Mouse (Mus musculus) adipose tissue, adult 10 weeks (tissue): Measurements from ENCODE around the gene Ogfod1. TPM values are rescaled to one million over a fixed set of nuclear protein-coding genes. Genes with fewer than 3 reads are reported as not detected.

Experiments
- polyA plus RNA-seq: library from polyadenylated mRNA; stranded (reverse); fragments of 350-450 nt; fragmentation: Illumina TruSeq; extraction: RNeasy Lipid Tissue Mini Kit (QIAGEN cat#74804); gene quantifications from one replicate; pipeline ENCODE4 v1.2.3, GENCODE M21; 2014; ENCODE audit warnings: low read depth, low replicate concordance

The Ogfod1 gene
- 15.9 TPM for polyA plus RNA-seq

DNA sequence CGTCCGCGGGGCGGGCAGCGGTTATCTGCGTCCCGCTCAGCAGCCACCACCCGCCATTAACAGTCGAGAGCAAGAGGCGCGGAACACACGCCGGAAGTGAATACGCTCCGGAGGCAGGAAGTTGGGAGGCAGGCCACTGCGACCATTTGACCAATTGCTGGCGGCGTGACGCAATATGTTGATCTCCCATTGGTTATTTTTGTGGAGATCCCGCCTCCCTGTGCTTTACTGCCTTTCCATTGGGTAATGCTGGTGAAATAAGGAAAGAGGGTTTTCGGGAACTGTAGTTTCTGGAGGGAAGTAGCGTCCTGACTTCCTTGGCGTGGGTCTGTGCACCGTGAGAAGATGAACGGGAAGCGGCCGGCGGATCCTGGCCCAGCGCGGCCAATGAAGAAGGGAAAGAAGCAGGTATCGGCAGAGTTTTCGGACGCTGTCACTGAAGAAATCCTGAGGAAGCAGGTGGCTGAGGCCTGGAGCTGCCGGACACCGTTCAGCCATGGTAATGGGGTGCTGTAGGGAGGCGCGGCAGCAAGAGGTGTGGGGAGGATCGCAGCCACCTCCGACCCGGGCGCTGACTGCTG is at the start of gene Ogfod1, which contains the start of gene Nudt21:
Gene Ogfod1, plus strand, starts transcription at position 255 of the 581 bp plus-strand sequence.
Gene Nudt21, minus strand, starts transcription at position 88 of the 581 bp plus-strand sequence.

DNA sequence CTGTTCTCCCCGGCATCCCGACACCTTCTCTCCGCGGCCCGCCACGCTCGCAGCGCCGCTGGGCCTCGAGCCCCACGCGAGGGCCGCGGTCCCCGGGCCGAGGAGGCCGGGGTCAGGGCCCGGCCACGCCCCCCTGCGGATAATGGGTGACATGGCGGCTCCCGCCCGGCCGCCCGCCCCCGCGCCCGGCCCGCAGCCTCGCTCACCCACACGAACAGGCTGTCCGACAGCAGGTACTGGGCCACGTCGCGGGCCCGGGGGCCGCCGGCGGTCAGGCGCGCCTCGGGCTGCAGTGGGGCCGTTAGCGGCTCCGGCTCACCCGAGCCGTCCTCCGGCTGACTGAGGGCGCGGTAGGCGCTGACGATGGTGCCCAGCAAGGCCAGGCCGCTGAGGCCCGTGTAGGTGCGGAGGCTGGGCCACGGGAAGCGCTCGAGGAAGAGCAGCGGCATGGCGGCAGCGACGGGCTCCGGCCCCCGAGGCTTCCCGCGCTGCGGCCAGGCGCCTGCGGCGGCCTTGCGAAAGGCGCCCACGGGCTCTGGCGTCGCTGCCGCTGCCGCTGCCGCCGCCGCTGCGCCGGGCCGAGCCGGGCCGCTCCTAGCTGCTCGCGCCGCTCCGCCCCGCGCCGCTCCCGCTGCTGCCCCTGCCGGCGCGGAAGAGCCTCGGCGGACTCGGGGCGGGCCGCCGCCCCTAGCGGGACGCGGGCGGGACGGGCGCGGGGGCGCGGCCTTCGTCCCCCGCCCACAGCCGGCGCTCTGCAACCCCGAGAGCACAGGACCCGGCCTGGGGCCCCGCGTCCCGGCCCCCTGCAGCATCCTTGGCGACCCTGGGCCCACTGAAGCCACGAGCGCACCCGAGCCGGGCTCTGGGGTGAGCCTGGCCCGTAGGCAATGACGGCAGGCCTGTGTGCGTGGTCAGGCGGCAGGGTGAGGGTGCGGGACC is 24.7 kb upstream of the Ogfod1 start, which contains the start of gene Amfr:
Gene Amfr, minus strand, starts transcription at position 830 of the 939 bp plus-strand sequence.

DNA sequence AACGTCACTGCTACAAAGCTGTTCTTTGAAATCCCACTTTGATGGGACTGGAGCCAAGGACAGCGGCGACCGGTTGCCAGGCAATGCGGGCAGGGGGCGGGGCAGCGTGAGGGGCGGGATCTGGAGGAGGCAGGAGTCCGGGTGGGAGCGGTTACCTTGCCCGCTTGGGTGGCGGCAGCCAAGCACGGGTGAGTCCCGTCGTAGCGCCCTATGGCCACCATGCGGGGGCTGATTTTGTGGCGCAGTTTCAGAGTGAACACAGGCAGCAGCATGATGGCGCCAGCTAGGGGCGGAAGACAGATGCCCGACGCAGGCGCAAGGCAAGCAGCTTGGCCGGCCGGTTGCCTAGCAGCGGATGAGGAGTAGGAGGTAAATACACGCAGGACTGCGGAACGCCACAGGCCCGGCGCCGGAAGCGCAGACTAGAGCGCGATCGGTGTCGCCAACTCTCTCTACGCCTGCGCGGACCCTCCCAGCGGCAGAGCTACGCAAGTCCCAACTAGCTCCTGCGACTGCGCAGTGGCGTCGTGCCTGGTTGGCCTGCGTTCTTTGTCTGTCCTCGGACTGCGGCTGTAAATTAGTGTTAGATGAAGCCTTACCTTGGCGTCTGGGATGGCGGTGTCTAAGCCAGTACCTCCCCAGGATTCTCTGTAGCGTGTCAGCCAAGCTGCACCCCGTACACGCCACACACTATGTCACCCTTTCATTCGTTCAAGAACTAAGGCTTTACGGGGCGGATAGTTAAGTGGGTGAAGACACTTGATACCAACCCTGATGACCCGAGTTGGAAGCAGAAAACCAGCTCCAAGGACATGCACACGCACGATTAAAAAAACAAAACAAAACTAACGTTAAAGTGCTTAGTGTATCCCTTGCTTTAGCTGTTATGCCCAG is 61.3 kb downstream of the Ogfod1 start, which contains the start of gene Bbs2:
Gene Bbs2, minus strand, starts transcription at position 848 of the 894 bp plus-strand sequence.

Other genes starting within 250 kb of the Ogfod1 start
- gene Gnao1, start 227.2 kb upstream of the Ogfod1 start, polyA plus RNA-seq, result 13.6 TPM
- gene Amfr, start 24.4 kb upstream of the Ogfod1 start, polyA plus RNA-seq, result 96.0 TPM
- gene Nudt21, start 167 bp upstream of the Ogfod1 start, polyA plus RNA-seq, result 30.6 TPM
- gene Bbs2, start 61.7 kb downstream of the Ogfod1 start, polyA plus RNA-seq, result 25.3 TPM
- not detected for gene Mt4, start 100.0 kb downstream of the Ogfod1 start, polyA plus RNA-seq
- gene Mt3, start 115.4 kb downstream of the Ogfod1 start, polyA plus RNA-seq, result 28.4 TPM
- gene Mt2, start 135.5 kb downstream of the Ogfod1 start, polyA plus RNA-seq, result 456 TPM
- 565 TPM for gene Mt1, start 141.9 kb downstream of the Ogfod1 start, polyA plus RNA-seq
- 21.7 TPM for gene Nup93, start 177.4 kb downstream of the Ogfod1 start, polyA plus RNA-seq